35 mouse cellular contexts compared by ENCODE assay signal in genomic region chr15:62253724-62254123, GRCm38 (mm10).
"Had no signal": no experiment of that assay in that cellular context is flagged by ENCODE, and none has a peak within 500 bp of the region (broad histone marks: within the 10 kb centered on the region; RNA-seq: fewer than 3 reads in every experiment).

No protein-coding gene starts in this region.

- H3K9ac ChIP-seq: heart, embryonic 12.5 days; heart, embryonic 13.5 days; heart, embryonic 15.5 days; hindbrain, embryonic 12.5 days; hindbrain, embryonic 13.5 days; hindbrain, embryonic 14.5 days; hindbrain, embryonic 15.5 days; intestine, embryonic 15.5 days; kidney, embryonic 15.5 days had no signal

- H3K27ac ChIP-seq: heart, embryonic 10.5 days; heart, embryonic 13.5 days; heart, embryonic 15.5 days; hindbrain, embryonic 10.5 days; hindbrain, embryonic 12.5 days; hindbrain, embryonic 13.5 days; hindbrain, embryonic 14.5 days; hindbrain, embryonic 15.5 days; hindbrain, postnatal 0 days; intestine, embryonic 15.5 days; kidney, embryonic 15.5 days; kidney, postnatal 0 days; layer of hippocampus, adult 2 months; left cerebral cortex, adult 2 months had no signal

- H3K4me2 ChIP-seq: heart, embryonic 11.5 days; heart, embryonic 12.5 days; heart, embryonic 13.5 days; heart, embryonic 15.5 days; hindbrain, embryonic 12.5 days; hindbrain, embryonic 13.5 days; hindbrain, embryonic 14.5 days; hindbrain, embryonic 15.5 days; intestine, embryonic 15.5 days; kidney, embryonic 15.5 days had no signal

- H3K27me3 ChIP-seq: heart, embryonic 12.5 days; heart, embryonic 13.5 days; heart, embryonic 15.5 days; hindbrain, embryonic 12.5 days; hindbrain, embryonic 13.5 days; hindbrain, embryonic 15.5 days; intestine, embryonic 15.5 days; kidney, embryonic 15.5 days had no signal

- H3K4me3 ChIP-seq: heart, embryonic 10.5 days; heart, embryonic 12.5 days; heart, embryonic 13.5 days; heart, embryonic 15.5 days; hindbrain, embryonic 10.5 days; hindbrain, embryonic 12.5 days; hindbrain, embryonic 13.5 days; hindbrain, embryonic 15.5 days; intestine, embryonic 15.5 days; kidney, embryonic 15.5 days; layer of hippocampus, adult 2 months; left cerebral cortex, adult 2 months had no signal

- H3K9me3 ChIP-seq: heart, embryonic 10.5 days; heart, embryonic 12.5 days; heart, embryonic 13.5 days; heart, embryonic 15.5 days; hindbrain, embryonic 10.5 days; hindbrain, embryonic 12.5 days; hindbrain, embryonic 13.5 days; hindbrain, embryonic 15.5 days; intestine, embryonic 15.5 days; kidney, embryonic 15.5 days had no signal

- H3K36me3 ChIP-seq: heart, embryonic 10.5 days; heart, embryonic 12.5 days; heart, embryonic 13.5 days; heart, embryonic 15.5 days; hindbrain, embryonic 10.5 days; hindbrain, embryonic 12.5 days; hindbrain, embryonic 13.5 days; hindbrain, embryonic 15.5 days; intestine, embryonic 15.5 days; kidney, embryonic 15.5 days had no signal

- H3K4me1 ChIP-seq: intestine, embryonic 15.5 days had no signal

- DNase-seq: heart, postnatal 10 days; heart, postnatal 36 days; heart, postnatal 4 days; kidney, adult 11 months; kidney, adult 18-20 months; kidney, adult 2 months; kidney, adult 8-10 months; kidney, adult 9 months; kidney, postnatal 10 days; kidney, postnatal 14 days; kidney, postnatal 25 days; kidney, postnatal 36 days; kidney, postnatal 4 days; layer of hippocampus, adult 9-11 months; layer of hippocampus, postnatal 36 days had no signal

- ATAC-seq: hindbrain, embryonic 16.5 days; hindbrain, postnatal 0 days; inflammation-experienced regulatory T-cells, adult 6 months; intestine, embryonic 15.5 days; intestine, embryonic 16.5 days; intestine, postnatal 0 days had no signal
